Mouse (Mus musculus) thymus, adult 2 months (tissue): ENCODE results near the gene Vmn2r101.

ENCODE experiments used
- CTCF ChIP-seq: fragments of 200-500 bp; IDR thresholded peaks from 2 replicates; pipeline ENCODE4 v1.5.1; 2012; ENCODE audit warnings: mild to moderate bottlenecking, control low read depth, low read length, moderate library complexity, borderline replicate concordance; ENCODE audit not compliant: control insufficient read depth, poor library complexity, insufficient read depth; ENCODE audit errors: extremely low read depth
- POLR2A ChIP-seq: fragments of 200-500 bp; IDR thresholded peaks from 2 replicates; pipeline ENCODE4 v1.6.1; 2012; ENCODE audit warnings: mild to moderate bottlenecking, low read length, control low read depth, moderate library complexity; ENCODE audit not compliant: control insufficient read depth, poor library complexity, insufficient read depth; ENCODE audit errors: extremely low read depth

- no peak for TF ChIP-seq CTCF
- TF ChIP-seq POLR2A: no peak
Observed at GRCm38 (mm10) chr17:19658447-19658846, 81.4 kb downstream of the Vmn2r101 start.
